Mouse (Mus musculus) embryonic facial prominence, embryonic 15.5 days (tissue): ENCODE measurements around the gene Zfx. TPM values are rescaled to one million over a fixed set of nuclear protein-coding genes. Genes with fewer than 3 reads are reported as not detected.
A peak's percentile ranks its signal among the peaks of the same experiment; 100 is the strongest.

Experiments used
- ATAC-seq: fragments of 200-750 bp; cut with Nextera tagmentation; 2 replicates; pipeline ENCODE4 v1.8.0; 2017; ENCODE audit warnings: low read depth, moderate TSS enrichment; ENCODE audit not compliant: insufficient number of reproducible peaks, low FRiP score, low TSS enrichment
- H3K27ac ChIP-seq: fragments of 300-500 bp; sonication (generic); replicated peaks from 2 replicates; pipeline ENCODE4 v1.5.1; 2015; ENCODE audit warnings: mild to moderate bottlenecking, inconsistent platforms
- H3K27me3 ChIP-seq: fragments of 300-500 bp; sonication (generic); 2 replicates; pipeline ENCODE4 v1.6.1; 2015; ENCODE audit warnings: inconsistent platforms
- H3K36me3 ChIP-seq: fragments of 300-500 bp; sonication (generic); 2 replicates; pipeline ENCODE4 v1.6.1; 2015; ENCODE audit warnings: mild to moderate bottlenecking, inconsistent platforms
- H3K4me1 ChIP-seq: fragments of 300-500 bp; sonication (generic); 2 replicates; pipeline ENCODE4 v1.6.1; 2015; ENCODE audit warnings: inconsistent platforms
- H3K4me2 ChIP-seq: fragments of 300-500 bp; sonication (generic); replicated peaks from 2 replicates; pipeline ENCODE4 v1.6.1; 2015; ENCODE audit warnings: mild to moderate bottlenecking, inconsistent platforms
- H3K4me3 ChIP-seq: fragments of 300-500 bp; sonication (generic); replicated peaks from 2 replicates; pipeline ENCODE4 v1.5.1; 2015; ENCODE audit warnings: mild to moderate bottlenecking, inconsistent platforms
- H3K9ac ChIP-seq: fragments of 300-500 bp; sonication (generic); 2 replicates; pipeline ENCODE4 v1.6.1; 2015; ENCODE audit warnings: inconsistent platforms
- H3K9me3 ChIP-seq: fragments of 300-500 bp; sonication (generic); replicated peaks from 2 replicates; pipeline ENCODE4 v1.6.1; 2016; ENCODE audit warnings: inconsistent platforms
- WGBS: fragments of 180-500 bp; shearing (Covaris S2); methylation state at CpG from one replicate; pipeline ENCODE4 v1.1.7; 2015; 5-methylcytosine and 5-hydroxymethylcytosine counted together
- polyA plus RNA-seq: library from polyadenylated mRNA; unstranded; fragments of >200 nt; fragmentation: Nextera tagmentation; extraction: Ambion mirVana; gene quantifications from 2 replicates; pipeline ENCODE4 v1.2.1, GENCODE M21; 2015

Gene Zfx
- polyA plus RNA-seq, 1 experiment from 2014 or later: 28.0 TPM

DNA sequence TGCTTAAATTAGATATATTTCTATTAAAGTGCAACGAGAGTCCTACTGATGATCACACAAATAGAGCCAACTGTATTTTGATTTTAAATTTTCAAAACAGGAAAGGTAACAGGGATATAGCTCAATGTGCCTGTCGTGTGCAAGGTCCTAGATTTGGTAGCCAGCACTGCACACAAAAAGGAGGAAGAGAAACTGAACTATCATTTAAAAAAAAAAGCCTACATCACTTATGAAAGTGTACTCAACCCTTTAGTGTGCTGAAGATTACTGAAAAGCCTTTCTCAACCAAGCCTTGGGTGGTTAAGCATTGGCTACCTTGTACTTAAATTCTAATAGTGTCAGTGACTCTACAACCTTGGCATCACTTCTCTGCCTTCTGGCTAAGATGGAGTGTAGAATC, 2.4 kb upstream of the Zfx start:
- 69% methylated on average over 2 of the region's 2 CpGs for WGBS
- H3K36me3 ChIP-seq: no peaks in the 10 kb centered on the region
- ATAC-seq: no peak

DNA sequence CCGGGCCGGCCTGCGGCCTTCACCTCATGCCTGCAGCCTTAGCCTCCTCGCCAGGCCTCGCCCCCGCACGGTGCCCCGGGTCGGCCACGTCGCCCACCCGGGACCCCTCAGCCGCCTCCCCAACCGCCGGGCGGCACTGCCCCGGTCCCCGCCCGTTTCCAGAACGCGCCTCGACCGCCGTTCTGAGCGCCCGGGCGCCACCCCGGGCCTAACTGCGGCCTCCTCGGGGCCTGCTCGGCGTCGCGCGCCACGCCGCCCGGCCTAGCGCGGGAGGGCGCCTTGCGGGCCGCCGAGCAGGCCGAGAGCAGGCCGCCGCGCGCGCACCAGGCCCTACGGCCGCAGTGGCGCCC, 818 bp downstream of the Zfx start:
- H3K9ac ChIP-seq: peak overlapping the region; percentile 71
- peak overlapping the region; percentile 98 for H3K27ac ChIP-seq
- no peaks in the 10 kb centered on the region for H3K4me1 ChIP-seq
- no peaks in the 10 kb centered on the region for H3K36me3 ChIP-seq
- 0 out of 2 replicates have a peak, but pooled peaks cover 5% of the 10 kb centered on the region for H3K27me3 ChIP-seq
- ATAC-seq: peak; percentile 77; the same call in 1 of the 2 replicates
- H3K4me2 ChIP-seq: 0 out of 2 replicates have a peak overlapping the region, but pooled peaks have one; percentile 41
- WGBS: 21% methylated on average over 25 of the region's 53 CpGs
- H3K4me3 ChIP-seq: peak overlapping the region; percentile 56
- H3K9me3 ChIP-seq: no peaks in the 10 kb centered on the region

More for the DNA sequence above, 2.4 kb upstream of the Zfx start:
- Histone ChIP-seq H3K27ac (no peak overlapping the region), H3K4me3 (no peak overlapping the region), H3K4me1 (no peaks in the 10 kb centered on the region), H3K9me3 (no peaks in the 10 kb centered on the region), H3K4me2 (no peak overlapping the region), H3K27me3 (peaks cover 5% of the 10 kb centered on the region; the same call in 1 of the 2 replicates), H3K9ac (no peak overlapping the region)

DNA sequence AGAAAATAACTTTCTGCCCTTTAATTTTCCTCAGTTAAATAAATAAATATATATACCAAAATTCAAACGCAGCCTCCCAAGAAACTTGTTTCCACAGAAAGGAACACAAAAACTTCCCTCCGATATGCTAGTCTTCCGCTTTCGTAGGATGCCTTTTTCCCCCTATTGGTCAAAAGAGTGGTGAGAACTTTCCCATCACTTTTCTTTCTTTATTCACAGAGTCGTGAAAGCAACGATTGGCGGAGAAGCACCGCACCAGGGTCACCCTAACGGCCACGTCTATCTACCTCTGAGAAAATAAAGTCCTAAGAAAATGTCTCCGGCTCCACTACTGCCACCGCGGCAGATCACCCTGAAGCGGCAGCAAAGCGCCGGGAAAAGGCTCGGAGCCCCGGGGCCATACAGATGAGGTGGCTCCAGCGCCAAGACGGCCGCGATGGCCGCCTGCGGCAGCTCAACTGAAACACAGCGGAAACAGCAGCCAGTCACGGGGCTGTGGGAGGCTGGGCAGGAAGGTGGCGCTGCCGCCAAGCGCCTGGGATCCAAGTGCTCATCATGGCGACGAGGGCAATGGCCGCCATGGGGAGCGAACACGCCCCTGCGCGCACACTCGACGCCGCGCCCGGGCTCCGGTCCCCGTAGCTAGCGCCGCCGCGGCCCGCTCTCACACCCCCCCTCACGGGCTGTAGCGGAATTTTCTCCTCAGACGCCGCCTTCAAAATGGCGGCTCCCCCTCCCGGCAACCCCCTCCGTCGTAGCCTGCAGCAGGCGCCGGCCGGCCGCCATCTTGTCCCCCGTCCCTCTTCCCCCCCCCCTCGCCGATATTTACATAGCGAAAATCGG, 1.4 kb downstream of the Zfx start:
- peak; percentile 88 for ATAC-seq
- Histone ChIP-seq H3K36me3 (no peaks in the 10 kb centered on the region), H3K9ac (peak overlapping the region; percentile 71; the same call in 1 of the 2 replicates), H3K27ac (peak overlapping the region; percentile 98), H3K27me3 (0 out of 2 replicates have a peak, but pooled peaks cover 5% of the 10 kb centered on the region), H3K4me2 (peak overlapping the region; percentile 55), H3K4me3 (peak overlapping the region; percentile 56), H3K9me3 (no peaks in the 10 kb centered on the region), H3K4me1 (no peaks in the 10 kb centered on the region)
- WGBS: 16% methylated on average over 48 of the region's 65 CpGs

DNA sequence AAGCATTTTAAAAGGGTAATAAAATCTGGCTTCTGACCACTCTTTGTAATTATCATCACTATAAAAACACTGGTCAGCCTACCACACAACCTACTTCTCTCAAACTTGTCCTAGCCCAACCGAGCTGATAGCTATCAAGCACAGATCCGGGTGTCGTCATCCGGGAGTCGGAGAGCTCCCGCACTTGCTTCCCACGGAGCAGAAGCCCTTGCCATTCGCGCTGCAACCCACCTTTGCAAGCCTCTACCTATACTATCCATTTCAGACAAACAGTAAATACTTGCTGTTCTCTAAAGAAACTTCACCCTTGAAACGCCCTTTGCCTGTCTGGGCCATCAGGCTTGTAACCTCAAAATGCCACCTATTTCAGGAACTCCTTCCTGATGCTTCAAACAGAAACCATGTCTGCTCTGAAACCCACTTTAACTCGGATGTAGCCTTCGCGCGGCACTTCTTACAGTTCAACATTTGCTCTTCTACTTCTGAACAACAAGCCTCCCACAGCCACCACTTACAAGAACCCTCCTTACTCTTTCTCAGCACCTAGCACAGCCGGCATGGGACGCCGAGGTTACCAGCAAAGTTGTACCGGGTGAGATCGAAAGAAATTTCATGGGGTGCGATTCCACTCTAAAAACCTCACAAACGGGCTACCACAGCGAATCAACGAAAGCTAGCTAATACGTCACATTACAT, 2.2 kb downstream of the Zfx start:
- Histone ChIP-seq H3K36me3 (no peaks in the 10 kb centered on the region), H3K4me2 (peak overlapping the region; percentile 55), H3K9ac (peak overlapping the region; percentile 44), H3K4me3 (peak overlapping the region; percentile 56), H3K27me3 (0 out of 2 replicates have a peak, but pooled peaks cover 5% of the 10 kb centered on the region), H3K9me3 (no peaks in the 10 kb centered on the region), H3K27ac (peak overlapping the region; percentile 98), H3K4me1 (no peaks in the 10 kb centered on the region)
- ATAC-seq: no peak
- 16% methylated on average over 24 of the region's 24 CpGs for WGBS

DNA sequence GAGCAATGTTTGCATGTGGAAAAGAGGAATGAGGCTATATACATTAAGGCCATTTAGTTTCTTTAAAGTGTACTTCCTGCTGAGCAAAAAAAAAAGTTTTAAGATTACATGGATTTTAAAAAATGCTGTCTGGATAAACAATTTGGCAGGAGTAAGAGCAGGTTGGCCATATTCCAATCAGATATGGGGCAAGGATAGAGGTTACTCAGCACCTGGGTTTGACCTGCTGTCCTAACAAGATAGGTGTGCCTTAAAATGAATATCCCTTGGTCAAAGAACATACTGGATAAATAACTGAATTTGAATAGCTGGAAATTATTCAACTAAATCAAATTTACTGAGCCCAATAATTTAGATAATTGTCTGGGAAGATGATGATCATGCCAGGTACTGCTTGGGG, 5.2 kb downstream of the Zfx start:
- Histone ChIP-seq H3K4me3 (no peak overlapping the region), H3K4me2 (no peak overlapping the region), H3K27ac (no peak overlapping the region), H3K27me3 (peaks cover 7% of the 10 kb centered on the region; the same call in 1 of the 2 replicates), H3K9me3 (no peaks in the 10 kb centered on the region), H3K36me3 (no peaks in the 10 kb centered on the region), H3K9ac (no peak overlapping the region), H3K4me1 (no peaks in the 10 kb centered on the region)
- ATAC-seq: no peak

DNA sequence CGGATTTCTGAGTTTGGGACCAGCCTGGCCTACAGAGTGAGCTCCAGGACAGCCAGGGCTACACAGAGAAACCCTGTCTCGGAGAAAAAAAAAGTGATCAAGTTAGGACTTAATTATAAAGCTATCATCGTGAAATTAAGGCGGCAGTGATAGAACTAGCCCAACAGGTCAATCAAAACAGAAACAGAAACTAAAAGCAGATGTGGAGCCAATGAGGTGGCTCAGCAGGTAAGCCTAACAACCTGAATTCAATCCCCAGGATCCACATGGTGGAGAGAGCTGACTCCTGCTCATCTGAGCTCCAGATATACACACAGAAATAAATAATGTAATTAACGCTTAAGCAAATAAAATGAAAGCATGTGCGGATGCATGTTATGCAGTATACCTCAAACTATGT, 7.6 kb downstream of the Zfx start:
- H3K9ac ChIP-seq: no peak overlapping the region
- no peak overlapping the region for H3K4me3 ChIP-seq
- no peak overlapping the region for H3K27ac ChIP-seq
- ATAC-seq: no peak
- WGBS: 68% methylated on average over 6 of the region's 6 CpGs
- no peaks in the 10 kb centered on the region for H3K36me3 ChIP-seq
- no peak overlapping the region for H3K4me2 ChIP-seq
- H3K4me1 ChIP-seq: no peaks in the 10 kb centered on the region
- H3K9me3 ChIP-seq: no peaks in the 10 kb centered on the region
- H3K27me3 ChIP-seq: peaks cover 2% of the 10 kb centered on the region; the same call in 1 of the 2 replicates

DNA sequence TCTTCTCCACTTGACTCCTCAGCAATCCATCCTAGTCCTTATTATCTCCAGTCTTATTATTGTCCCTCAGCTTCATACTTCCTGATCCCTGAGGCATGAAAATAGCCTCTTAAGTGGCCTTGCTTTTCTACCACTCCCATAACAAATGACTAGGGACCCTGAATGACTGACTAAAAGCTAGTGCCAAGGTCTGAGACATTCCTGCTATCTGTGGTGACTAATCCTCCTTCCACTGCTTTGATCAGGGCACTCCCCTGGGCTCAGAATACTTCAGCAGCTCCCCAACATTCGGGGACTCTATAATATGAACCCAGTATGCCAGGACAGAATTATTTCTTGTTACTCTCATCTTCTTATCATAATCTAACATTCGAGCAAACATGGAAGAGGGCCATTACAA, 17.5 kb downstream of the Zfx start:
- no peak for ATAC-seq

DNA sequence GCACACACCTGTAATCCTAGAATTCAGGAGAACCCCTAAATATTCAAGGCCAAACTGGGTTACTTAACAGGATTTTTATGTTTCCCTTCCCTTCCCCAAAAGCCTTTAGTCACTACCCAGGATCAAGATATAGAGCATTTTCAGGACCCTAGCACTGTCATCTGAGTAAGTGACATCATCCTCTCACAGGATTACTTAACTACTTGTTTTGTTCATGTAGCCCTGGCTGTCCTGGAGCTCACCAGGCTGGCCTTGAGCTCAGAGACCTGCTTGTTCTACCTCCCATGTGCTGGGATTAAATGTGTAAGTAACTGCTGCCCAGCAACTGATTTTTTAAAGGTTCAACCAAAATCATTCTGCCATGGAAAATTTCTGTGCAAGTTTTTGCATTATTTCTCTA, 20.6 kb downstream of the Zfx start:
- Histone ChIP-seq H3K27ac (no peak overlapping the region), H3K36me3 (peaks cover 4% of the 10 kb centered on the region; the same call in 1 of the 2 replicates), H3K4me1 (no peaks in the 10 kb centered on the region), H3K9ac (no peak overlapping the region), H3K4me2 (no peak overlapping the region), H3K9me3 (no peaks in the 10 kb centered on the region), H3K27me3 (peaks cover 6% of the 10 kb centered on the region), H3K4me3 (no peak overlapping the region)
- no peak for ATAC-seq

More for the DNA sequence above, 17.5 kb downstream of the Zfx start:
- Histone ChIP-seq H3K4me1 (no peaks in the 10 kb centered on the region), H3K27me3 (0 out of 2 replicates have a peak, but pooled peaks cover 4% of the 10 kb centered on the region), H3K9me3 (no peaks in the 10 kb centered on the region), H3K9ac (no peak overlapping the region), H3K27ac (no peak overlapping the region), H3K36me3 (no peaks in the 10 kb centered on the region), H3K4me3 (no peak overlapping the region), H3K4me2 (no peak overlapping the region)
- 64% methylated on average over 2 of the region's 2 CpGs for WGBS

DNA sequence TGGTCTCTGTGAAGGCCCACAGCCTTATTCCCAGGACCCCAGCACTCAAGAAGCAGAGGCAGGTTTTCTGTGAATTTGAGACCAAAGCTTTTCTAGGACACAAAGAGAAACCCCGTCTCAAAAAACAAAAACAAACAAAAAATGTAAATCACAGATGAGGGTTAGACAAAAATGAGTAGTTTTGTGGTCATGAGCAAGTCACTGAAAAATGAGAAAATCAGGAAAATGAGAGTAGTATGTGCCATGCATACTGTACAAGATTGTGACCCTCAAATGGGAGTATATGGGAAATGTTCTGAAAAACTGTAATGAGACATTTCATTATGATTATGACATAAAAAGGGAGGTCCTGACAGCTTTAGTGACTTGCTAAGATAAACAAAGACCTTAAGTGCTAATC, 22.9 kb downstream of the Zfx start:
- Histone ChIP-seq H3K4me2 (no peak overlapping the region), H3K4me1 (no peaks in the 10 kb centered on the region), H3K9ac (no peak overlapping the region), H3K9me3 (no peaks in the 10 kb centered on the region), H3K27ac (no peak overlapping the region), H3K27me3 (peaks cover 10% of the 10 kb centered on the region), H3K4me3 (no peak overlapping the region), H3K36me3 (peaks cover 4% of the 10 kb centered on the region; the same call in 1 of the 2 replicates)
- 76% methylated on average over 1 of the region's 1 CpGs for WGBS
- no peak for ATAC-seq

DNA sequence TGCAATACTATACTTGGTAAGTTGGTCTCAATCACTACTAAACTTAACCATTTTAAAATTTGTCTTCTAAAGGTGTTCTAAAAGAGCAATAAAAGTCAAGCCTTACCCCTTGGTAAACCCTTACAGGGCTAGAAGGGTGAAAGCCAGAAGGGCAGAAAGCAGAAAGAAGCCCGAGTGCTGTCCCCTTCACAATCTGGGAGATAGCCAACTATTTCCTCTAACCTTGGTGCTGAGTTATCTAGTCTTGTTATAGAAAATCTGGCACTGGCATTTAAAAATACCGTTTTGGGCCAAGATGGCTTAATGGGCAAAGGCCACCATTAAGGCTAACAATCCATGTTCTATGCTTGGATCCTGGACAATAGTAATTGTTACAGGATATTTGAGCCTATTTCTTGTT, 32.5 kb downstream of the Zfx start:
- no peaks in the 10 kb centered on the region for H3K9me3 ChIP-seq
- no peak overlapping the region for H3K9ac ChIP-seq
- no peaks in the 10 kb centered on the region for H3K4me1 ChIP-seq
- H3K36me3 ChIP-seq: no peaks in the 10 kb centered on the region
- H3K4me3 ChIP-seq: no peak overlapping the region
- WGBS: 83% methylated on average over 2 of the region's 2 CpGs
- ATAC-seq: no peak
- no peaks in the 10 kb centered on the region for H3K27me3 ChIP-seq
- H3K4me2 ChIP-seq: no peak overlapping the region
- H3K27ac ChIP-seq: no peak overlapping the region

DNA sequence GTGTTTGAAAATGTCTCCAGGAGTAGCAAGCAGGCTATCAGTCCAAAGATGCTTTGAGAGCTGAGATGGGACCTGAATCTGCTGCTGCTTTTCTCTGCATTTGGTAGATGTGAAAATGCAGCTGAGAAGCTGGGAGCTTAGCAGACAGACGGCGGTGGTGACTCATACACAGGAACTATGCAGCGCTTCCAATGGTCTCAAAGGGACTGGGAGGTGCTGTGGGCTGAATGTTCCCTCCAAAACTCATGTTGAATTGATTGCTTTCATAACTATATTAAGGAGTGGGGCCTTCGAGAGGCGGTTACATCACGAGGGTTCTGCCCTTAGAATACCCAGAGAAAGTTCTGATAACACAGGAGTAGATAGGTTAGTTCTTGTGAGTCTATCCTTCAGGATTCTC, 62.3 kb downstream of the Zfx start:
- no peak overlapping the region for H3K9ac ChIP-seq
- H3K27me3 ChIP-seq: peaks cover 6% of the 10 kb centered on the region; the same call in 1 of the 2 replicates
- H3K4me1 ChIP-seq: peaks cover 4% of the 10 kb centered on the region; the same call in 1 of the 2 replicates
- no peak; the same call in 1 of the 2 replicates for ATAC-seq
- H3K27ac ChIP-seq: peak overlapping the region; percentile 56
- H3K4me2 ChIP-seq: peak overlapping the region; percentile 13; the same call in 1 of the 2 replicates
- no peaks in the 10 kb centered on the region for H3K9me3 ChIP-seq
- H3K36me3 ChIP-seq: no peaks in the 10 kb centered on the region
- 19% methylated on average over 6 of the region's 6 CpGs for WGBS
- no peak overlapping the region for H3K4me3 ChIP-seq
